32 mouse cellular contexts compared by ENCODE assay signal in genomic region chr9:110393295-110393694, GRCm38 (mm10). TPM values are rescaled to one million over a fixed set of nuclear protein-coding genes. Genes with fewer than 3 reads are reported as not detected.
"Had no signal": no experiment of that assay in that cellular context is flagged by ENCODE, and none has a peak within 500 bp of the region (broad histone marks: within the 10 kb centered on the region; RNA-seq: fewer than 3 reads in every experiment).

No protein-coding gene starts in this region.

- H3K9ac ChIP-seq: limb, embryonic 12.5 days; limb, embryonic 13.5 days; limb, embryonic 15.5 days; liver, embryonic 12.5 days; liver, embryonic 13.5 days; liver, embryonic 14.5 days; liver, embryonic 15.5 days; liver, postnatal 0 days; lung, embryonic 14.5 days; lung, embryonic 15.5 days; midbrain, embryonic 12.5 days; midbrain, embryonic 13.5 days; midbrain, embryonic 15.5 days had no signal

- H3K4me1 ChIP-seq: limb, embryonic 10.5 days; limb, embryonic 12.5 days; limb, embryonic 13.5 days; limb, embryonic 15.5 days; liver, embryonic 13.5 days; liver, embryonic 15.5 days; lung, embryonic 15.5 days; midbrain, embryonic 10.5 days; midbrain, embryonic 12.5 days; midbrain, embryonic 13.5 days; midbrain, embryonic 15.5 days had no signal

- H3K4me2 ChIP-seq: limb, embryonic 12.5 days; limb, embryonic 13.5 days; limb, embryonic 15.5 days; liver, embryonic 11.5 days; liver, embryonic 12.5 days; liver, embryonic 13.5 days; liver, embryonic 15.5 days; lung, embryonic 14.5 days; lung, embryonic 15.5 days; midbrain, embryonic 11.5 days; midbrain, embryonic 12.5 days; midbrain, embryonic 13.5 days; midbrain, embryonic 15.5 days had no signal

- DNase-seq: left cerebral cortex, postnatal 4 days; liver; liver, embryonic 13.5 days; liver, postnatal 0 days; lung, adult 18-20 months; lung, adult 2 months; lung, embryonic 14.5 days; lung, postnatal 10 days; lung, postnatal 14 days; lung, postnatal 36 days; lung, postnatal 4 days; midbrain, embryonic 14.5 days had no signal

- ATAC-seq: liver, embryonic 12.5 days; liver, postnatal 0 days; lung, postnatal 0 days; midbrain, embryonic 13.5 days; midbrain, embryonic 15.5 days; midbrain, embryonic 16.5 days had no signal

- H3K27me3 ChIP-seq: limb, embryonic 12.5 days; limb, embryonic 13.5 days; limb, embryonic 15.5 days; liver, embryonic 12.5 days; liver, embryonic 13.5 days; liver, embryonic 15.5 days; lung, embryonic 15.5 days; megakaryocyte, embryonic 14.5 days; midbrain, embryonic 12.5 days; midbrain, embryonic 13.5 days; midbrain, embryonic 15.5 days had no signal

- H3K4me3 ChIP-seq: left cerebral cortex, adult 2 months; limb, embryonic 10.5 days; limb, embryonic 12.5 days; limb, embryonic 13.5 days; limb, embryonic 15.5 days; liver, embryonic 12.5 days; liver, embryonic 13.5 days; liver, embryonic 15.5 days; lung, embryonic 15.5 days; megakaryocyte, embryonic 14.5 days; midbrain, embryonic 10.5 days; midbrain, embryonic 12.5 days; midbrain, embryonic 13.5 days; midbrain, embryonic 15.5 days; myocyte had no signal

- H3K27ac ChIP-seq: left cerebral cortex, adult 2 months; limb, embryonic 10.5 days; limb, embryonic 12.5 days; limb, embryonic 13.5 days; limb, embryonic 15.5 days; liver, embryonic 12.5 days; liver, embryonic 13.5 days; liver, embryonic 14.5 days; liver, embryonic 15.5 days; lung, embryonic 15.5 days; macrophage; midbrain, embryonic 10.5 days; midbrain, embryonic 12.5 days; midbrain, embryonic 13.5 days; midbrain, embryonic 15.5 days had no signal

- H3K9me3 ChIP-seq: limb, embryonic 10.5 days; limb, embryonic 12.5 days; limb, embryonic 13.5 days; limb, embryonic 15.5 days; liver, embryonic 12.5 days; liver, embryonic 13.5 days; liver, embryonic 15.5 days; lung, embryonic 15.5 days; megakaryocyte, embryonic 14.5 days; midbrain, embryonic 10.5 days; midbrain, embryonic 12.5 days; midbrain, embryonic 13.5 days; midbrain, embryonic 15.5 days had no signal

RNA-seq across cellular contexts. Expression of gene Ngp, which starts 26.3 kb away (rescaled TPM):
- polyA plus RNA-seq: limb, embryonic 10.5 days; myocyte had no signal
